Mouse (Mus musculus) C2C12 (cell line): ENCODE data around the gene Cdk15.

Source experiments
- CEBPB ChIP-seq: IDR thresholded peaks from one replicate; pipeline ENCODE4 v1.6.1; 2011; ENCODE audit warnings: low read depth, mild to moderate bottlenecking, control low read depth, moderate library complexity
- CTCF ChIP-seq: IDR thresholded peaks from one replicate; pipeline ENCODE4 v1.5.1; 2011; ENCODE audit not compliant: control insufficient read depth, insufficient read depth, insufficient read length
- FOSL1 ChIP-seq: IDR thresholded peaks from one replicate; pipeline ENCODE4 v1.8.0; 2011; ENCODE audit warnings: mild to moderate bottlenecking, low read length; ENCODE audit not compliant: poor library complexity, insufficient read depth, severe bottlenecking
- MAX ChIP-seq: IDR thresholded peaks from one replicate; pipeline ENCODE4 v1.6.1; 2011; ENCODE audit warnings: mild to moderate bottlenecking, control low read depth
- MYOD1 ChIP-seq: IDR thresholded peaks from one replicate; pipeline ENCODE4 v1.6.1; 2011; ENCODE audit warnings: low read depth; ENCODE audit not compliant: control insufficient read depth, insufficient read length
- MYOG ChIP-seq: IDR thresholded peaks from one replicate; pipeline ENCODE4 v1.6.1; 2011; ENCODE audit not compliant: control insufficient read depth, insufficient read length; ENCODE audit errors: extremely low read depth
- USF1 ChIP-seq: IDR thresholded peaks from one replicate; pipeline ENCODE4 v1.6.1; 2011; ENCODE audit warnings: low read depth, mild to moderate bottlenecking, control low read depth, moderate library complexity

DNA sequence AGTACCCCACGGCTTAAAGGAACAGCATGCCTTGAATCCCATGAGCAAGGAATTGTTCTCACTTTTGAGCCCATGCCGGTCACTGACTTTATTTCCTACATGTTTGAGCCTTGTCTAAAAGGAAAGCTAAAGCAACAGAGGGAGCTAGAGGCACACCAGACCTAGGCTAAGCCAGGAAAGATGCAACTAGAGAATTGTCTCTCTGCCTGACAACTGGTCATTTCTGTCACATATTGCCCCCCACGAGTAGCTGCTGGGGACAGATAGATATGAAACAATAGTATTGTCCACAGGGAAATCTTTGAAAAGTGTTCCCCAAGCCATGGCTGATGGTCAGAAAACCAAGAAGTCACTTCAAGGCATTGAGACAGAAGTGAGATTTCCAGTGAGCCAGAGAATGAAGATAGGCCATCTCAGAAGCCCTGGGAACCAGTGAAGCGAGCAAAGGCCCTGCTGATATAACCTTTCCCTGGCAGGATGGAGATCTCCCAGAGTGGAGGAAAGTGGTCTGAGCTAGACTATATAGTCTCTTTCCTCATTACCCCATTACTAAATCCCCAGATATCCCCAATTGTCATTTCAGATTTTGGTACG is 54.7 kb downstream of the Cdk15 start:
- TF ChIP-seq MAX = no peak
- TF ChIP-seq CTCF = no peak
- TF ChIP-seq USF1 = no peak
- TF ChIP-seq MYOG = no peak
- TF ChIP-seq MYOD1 = no peak
- TF ChIP-seq FOSL1 = no peak
- no peak for TF ChIP-seq CEBPB
